Mouse (Mus musculus): Measurements from ENCODE around the gene Frs3. TPM values are rescaled to one million over a fixed set of nuclear protein-coding genes. Genes with fewer than 3 reads are reported as not detected.

Frs3 gene
- polyA plus RNA-seq, 1 experiment, result 28.9 TPM

DNA sequence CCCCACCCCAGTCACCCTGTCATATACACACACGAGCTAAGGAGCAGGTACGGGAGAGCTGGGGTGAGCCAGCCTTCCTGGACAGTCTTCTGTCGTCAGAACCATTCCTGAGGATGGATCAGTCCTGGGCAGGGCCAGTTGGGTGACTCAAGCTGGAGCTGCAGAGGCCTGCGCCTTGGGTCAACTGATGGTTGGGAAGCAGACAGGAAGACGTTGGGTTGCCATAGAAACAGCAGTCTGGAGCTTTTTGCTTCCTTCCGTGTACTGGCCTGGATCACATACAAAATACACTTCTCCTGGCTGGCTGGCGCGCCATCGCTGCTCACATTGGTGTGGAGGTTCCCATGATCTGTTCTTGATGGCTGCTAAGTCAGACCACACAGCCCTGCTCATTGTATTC is 13.0 kb downstream of the Frs3 start:
- Histone ChIP-seq H3K4me3 (ENCODE audit: insufficient read depth, low read depth, low read length) (no peak overlapping the region), H3K4me1 (ENCODE audit: control insufficient read depth, insufficient read depth, low read length) (peaks cover 10% of the 10 kb centered on the region; the same call in 1 of the 2 replicates), H3K36me3 (ENCODE audit: control insufficient read depth, insufficient read depth, low read length) (no peaks in the 10 kb centered on the region), H3K27me3 (replicated peaks; ENCODE audit: control insufficient read depth, insufficient read depth, low read length) (no peaks in the 10 kb centered on the region), H3K27ac (ENCODE audit: insufficient read depth, low read depth, low read length) (no peak overlapping the region)
- WGBS, result 80% methylated on average over 9 of the region's 9 CpGs
- TF ChIP-seq CTCF (conservative IDR thresholded peaks at IDR 0.05; ENCODE audit: insufficient read depth, insufficient read length, low read depth, low read length), result no peak
- TF ChIP-seq POLR2A (IDR thresholded peaks at IDR 0.05; ENCODE audit: low read depth, low read length), result no peak
- no peak for DNase-seq

GRCm38 (mm10) chr17:47702548-47703345 is 13.9 kb downstream of the Frs3 start:
- 73% methylated on average over 28 of the region's 28 CpGs for WGBS
- Histone ChIP-seq H3K36me3 (ENCODE audit: control insufficient read depth, insufficient read depth, low read length) (no peaks in the 10 kb centered on the region), H3K27ac (ENCODE audit: insufficient read depth, low read depth, low read length) (no peak overlapping the region), H3K27me3 (replicated peaks; ENCODE audit: control insufficient read depth, insufficient read depth, low read length) (no peaks in the 10 kb centered on the region), H3K4me3 (ENCODE audit: insufficient read depth, low read depth, low read length) (no peak overlapping the region), H3K4me1 (ENCODE audit: control insufficient read depth, insufficient read depth, low read length) (peaks cover 9% of the 10 kb centered on the region; the same call in 1 of the 2 replicates)
- no peak for DNase-seq
- TF ChIP-seq POLR2A (IDR thresholded peaks at IDR 0.05; ENCODE audit: low read depth, low read length) (no peak), CTCF (conservative IDR thresholded peaks at IDR 0.05; ENCODE audit: insufficient read depth, insufficient read length, low read depth, low read length) (no peak)

DNA sequence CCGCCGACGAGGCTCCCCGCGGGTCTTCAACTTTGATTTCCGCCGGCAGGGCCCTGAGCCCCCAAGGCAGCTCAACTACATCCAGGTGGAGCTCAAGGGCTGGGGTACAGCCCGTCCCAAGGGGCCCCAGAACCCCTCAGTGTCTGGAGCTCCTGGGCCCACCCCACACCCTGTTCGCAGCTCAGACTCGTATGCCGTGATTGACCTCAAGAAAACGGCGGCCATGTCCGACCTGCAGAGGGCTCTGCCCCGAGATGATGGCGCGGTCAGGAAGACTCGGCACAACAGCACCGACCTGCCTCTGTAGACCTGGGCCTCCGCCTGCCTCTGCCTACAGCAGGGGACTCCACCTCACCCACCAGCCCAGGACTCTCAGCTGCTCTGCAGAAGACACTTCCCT is 14.7 kb downstream of the Frs3 start:
- H3K27ac ChIP-seq (ENCODE audit: insufficient read depth, low read depth, low read length), result no peak overlapping the region
- H3K27me3 ChIP-seq (replicated peaks; ENCODE audit: control insufficient read depth, insufficient read depth, low read length), result no peaks in the 10 kb centered on the region
- no peak for TF ChIP-seq CTCF (conservative IDR thresholded peaks at IDR 0.05; ENCODE audit: insufficient read depth, insufficient read length, low read depth, low read length)
- TF ChIP-seq POLR2A (IDR thresholded peaks at IDR 0.05; ENCODE audit: low read depth, low read length), result no peak
- H3K4me1 ChIP-seq (ENCODE audit: control insufficient read depth, insufficient read depth, low read length), result peaks cover 8% of the 10 kb centered on the region; the same call in 1 of the 2 replicates
- WGBS, result 67% methylated on average over 20 of the region's 20 CpGs
- no peak for DNase-seq
- H3K4me3 ChIP-seq (ENCODE audit: insufficient read depth, low read depth, low read length), result no peak overlapping the region
- H3K36me3 ChIP-seq (ENCODE audit: control insufficient read depth, insufficient read depth, low read length), result no peaks in the 10 kb centered on the region

DNA sequence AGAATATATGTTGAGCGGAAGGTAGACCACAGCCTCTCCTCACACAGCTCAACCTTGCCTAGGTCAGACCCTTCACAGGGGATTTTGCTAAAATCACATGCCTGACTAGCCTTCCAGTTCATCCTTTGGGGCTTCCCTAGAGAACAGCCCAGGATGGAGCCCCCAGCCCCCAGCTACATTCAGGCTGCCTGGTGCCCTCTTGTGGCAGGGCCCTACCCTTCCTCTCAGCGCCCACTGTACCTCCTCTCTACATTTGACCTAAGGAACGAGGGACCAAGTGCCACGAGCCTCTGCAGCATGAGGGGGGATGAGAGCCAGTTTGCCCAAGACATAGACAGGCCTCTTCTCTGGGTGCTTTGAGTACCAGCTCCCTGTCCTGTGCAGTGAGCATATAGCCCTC is 15.9 kb downstream of the Frs3 start:
- H3K27ac ChIP-seq (ENCODE audit: insufficient read depth, low read depth, low read length), result no peak overlapping the region
- H3K27me3 ChIP-seq (replicated peaks; ENCODE audit: control insufficient read depth, insufficient read depth, low read length), result no peaks in the 10 kb centered on the region
- DNase-seq, result peak; percentile 24
- 79% methylated on average over 4 of the region's 4 CpGs for WGBS
- TF ChIP-seq POLR2A (IDR thresholded peaks at IDR 0.05; ENCODE audit: low read depth, low read length), result no peak
- TF ChIP-seq CTCF (conservative IDR thresholded peaks at IDR 0.05; ENCODE audit: insufficient read depth, insufficient read length, low read depth, low read length), result no peak; the same call in 1 of the 2 replicates
- H3K4me1 ChIP-seq (ENCODE audit: control insufficient read depth, insufficient read depth, low read length), result 0 out of 2 replicates have a peak, but pooled peaks cover 8% of the 10 kb centered on the region
- no peaks in the 10 kb centered on the region for H3K36me3 ChIP-seq (ENCODE audit: control insufficient read depth, insufficient read depth, low read length)
- no peak overlapping the region for H3K4me3 ChIP-seq (ENCODE audit: insufficient read depth, low read depth, low read length)

- Histone ChIP-seq H3K4me1 (ENCODE audit: control insufficient read depth, insufficient read depth, low read length) (0 out of 2 replicates have a peak, but pooled peaks cover 2% of the 10 kb centered on the region), H3K27me3 (replicated peaks; ENCODE audit: control insufficient read depth, insufficient read depth, low read length) (no peaks in the 10 kb centered on the region), H3K4me3 (ENCODE audit: insufficient read depth, low read depth, low read length) (no peak overlapping the region), H3K27ac (ENCODE audit: insufficient read depth, low read depth, low read length) (no peak overlapping the region), H3K36me3 (ENCODE audit: control insufficient read depth, insufficient read depth, low read length) (no peaks in the 10 kb centered on the region)
- TF ChIP-seq CTCF (conservative IDR thresholded peaks at IDR 0.05; ENCODE audit: insufficient read depth, insufficient read length, low read depth, low read length) (no peak), POLR2A (IDR thresholded peaks at IDR 0.05; ENCODE audit: low read depth, low read length) (no peak)
- DNase-seq, result no peak
- 72% methylated on average over 1 of the region's 1 CpGs for WGBS
Observed at GRCm38 (mm10) chr17:47706196-47706595, 17.4 kb downstream of the Frs3 start.

- peak; percentile 75 for DNase-seq
- no peak for TF ChIP-seq POLR2A (IDR thresholded peaks at IDR 0.05; ENCODE audit: low read depth, low read length)
- TF ChIP-seq CTCF (conservative IDR thresholded peaks at IDR 0.05; ENCODE audit: insufficient read depth, insufficient read length, low read depth, low read length), result no peak
- Histone ChIP-seq H3K27me3 (replicated peaks; ENCODE audit: control insufficient read depth, insufficient read depth, low read length) (no peaks in the 10 kb centered on the region), H3K27ac (ENCODE audit: insufficient read depth, low read depth, low read length) (no peak overlapping the region), H3K4me1 (ENCODE audit: control insufficient read depth, insufficient read depth, low read length) (0 out of 2 replicates have a peak, but pooled peaks cover 2% of the 10 kb centered on the region), H3K4me3 (ENCODE audit: insufficient read depth, low read depth, low read length) (no peak overlapping the region), H3K36me3 (ENCODE audit: control insufficient read depth, insufficient read depth, low read length) (no peaks in the 10 kb centered on the region)
- 82% methylated on average over 3 of the region's 3 CpGs for WGBS
Observed at GRCm38 (mm10) chr17:47707961-47708360, 19.1 kb downstream of the Frs3 start.

- 0 out of 2 replicates have a peak, but pooled peaks cover 2% of the 10 kb centered on the region for H3K4me1 ChIP-seq (ENCODE audit: control insufficient read depth, insufficient read depth, low read length)
- no peak overlapping the region for H3K4me3 ChIP-seq (ENCODE audit: insufficient read depth, low read depth, low read length)
- no peaks in the 10 kb centered on the region for H3K36me3 ChIP-seq (ENCODE audit: control insufficient read depth, insufficient read depth, low read length)
- no peak for TF ChIP-seq POLR2A (IDR thresholded peaks at IDR 0.05; ENCODE audit: low read depth, low read length)
- no peak for TF ChIP-seq CTCF (conservative IDR thresholded peaks at IDR 0.05; ENCODE audit: insufficient read depth, insufficient read length, low read depth, low read length)
- H3K27ac ChIP-seq (ENCODE audit: insufficient read depth, low read depth, low read length), result no peak overlapping the region
- H3K27me3 ChIP-seq (replicated peaks; ENCODE audit: control insufficient read depth, insufficient read depth, low read length), result no peaks in the 10 kb centered on the region
- DNase-seq, result no peak
- 52% methylated on average over 4 of the region's 4 CpGs for WGBS
Observed at GRCm38 (mm10) chr17:47708972-47709371, 20.1 kb downstream of the Frs3 start.
